Mouse (Mus musculus) heart, adult 2 months (tissue): ENCODE measurements around the gene Swsap1.

Source experiments
- CTCF ChIP-seq: fragments of 200-600 bp; IDR thresholded peaks from 2 replicates; pipeline ENCODE4 v1.8.1; 2022; ENCODE audit warnings: antibody characterized with exemption, mild to moderate bottlenecking, moderate library complexity
- EP300 ChIP-seq: fragments of 200-500 bp; IDR thresholded peaks from 2 replicates; pipeline ENCODE4 v1.6.1; 2011; ENCODE audit warnings: low read depth, low read length, control low read depth; ENCODE audit not compliant: insufficient read depth
- POLR2A ChIP-seq: fragments of 200-500 bp; IDR thresholded peaks from 2 replicates; pipeline ENCODE4 v1.6.1; 2011; ENCODE audit warnings: mild to moderate bottlenecking, low read depth, low read length, control low read depth; ENCODE audit not compliant: insufficient read depth

DNA sequence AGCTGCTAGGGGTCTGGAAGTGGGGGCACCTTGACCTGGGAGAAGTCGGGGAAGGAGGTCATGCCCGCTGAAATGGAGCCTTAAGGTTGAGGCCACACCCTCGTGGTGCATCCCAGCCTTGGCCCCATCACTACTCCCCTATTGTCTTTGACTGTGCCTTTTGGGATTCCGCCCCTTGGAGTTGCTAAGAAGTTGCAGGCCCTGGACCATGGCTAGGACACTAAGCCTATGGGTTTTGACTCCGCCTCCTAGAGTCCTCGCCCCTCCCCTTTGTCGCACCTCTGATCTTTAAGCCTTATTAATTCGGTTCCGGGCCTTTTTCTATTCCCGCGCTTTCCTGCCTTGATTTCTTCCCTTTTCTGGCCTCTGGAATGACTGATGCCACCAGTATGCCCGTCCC, 11.9 kb upstream of the Swsap1 start:
- TF ChIP-seq CTCF, result no peak
- no peak for TF ChIP-seq EP300
- no peak for TF ChIP-seq POLR2A
